Mouse (Mus musculus): ENCODE data around the gene Ece2. TPM values are rescaled to one million over a fixed set of nuclear protein-coding genes. Genes with fewer than 3 reads are reported as not detected.
A peak's percentile ranks its signal among the peaks of the same experiment; 100 is the strongest.

The Ece2 gene
- 0.61 and 0.89 TPM in 2 replicates for polyA plus RNA-seq (2015; fragmentation: Nextera tagmentation; extraction: Ambion mirVana)

DNA sequence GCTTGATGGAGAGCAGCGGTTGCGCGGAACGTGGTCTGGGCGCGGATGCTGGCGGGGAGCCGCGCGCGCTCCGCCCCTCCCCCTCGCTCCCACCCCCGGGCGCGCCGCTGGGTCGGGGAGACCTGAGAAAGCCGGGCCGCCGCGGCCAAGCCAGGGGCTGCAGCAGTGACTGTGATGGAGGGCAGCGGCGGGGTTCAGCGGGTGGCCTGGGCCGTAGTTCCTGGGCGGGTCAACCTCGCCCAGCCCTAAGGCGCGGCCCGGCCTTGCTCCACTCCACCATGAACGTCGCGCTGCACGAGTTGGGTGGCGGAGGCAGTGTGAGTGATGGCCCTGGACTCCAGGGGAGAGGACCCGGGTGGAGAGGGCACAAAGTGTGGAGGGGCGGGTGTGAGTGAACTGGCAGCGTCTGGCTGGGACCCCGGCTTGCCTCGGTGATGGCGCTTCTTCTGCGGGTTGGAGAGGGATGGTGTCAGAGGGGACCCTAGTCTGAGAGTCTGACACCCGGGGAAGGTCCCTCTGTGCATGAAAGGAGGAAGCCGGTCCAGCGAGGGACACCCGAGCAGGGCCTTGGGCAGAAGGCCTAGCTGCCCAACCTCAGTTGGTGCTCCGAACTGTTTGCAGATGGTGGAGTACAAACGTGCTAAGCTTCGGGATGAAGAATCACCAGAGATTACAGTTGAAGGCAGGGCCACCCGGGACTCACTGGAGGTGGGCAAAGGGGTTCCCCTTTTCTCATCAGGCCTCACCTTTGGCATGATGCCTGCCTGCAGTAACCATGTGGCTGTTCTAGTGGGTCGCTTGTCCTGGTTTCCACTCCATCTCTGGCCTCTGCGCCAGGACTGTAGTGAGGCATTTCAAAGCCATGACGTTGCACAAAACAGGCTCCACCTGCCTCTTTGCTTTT, at the start of gene Ece2:
Ece2 (plus strand) TSS at position 98 of the 904 bp plus-strand sequence.
- H3K27ac ChIP-seq (replicated peaks), result no peak within 1 kb of the TSS
- H3K9ac ChIP-seq (ENCODE audit: low read length), result peak within 1 kb of the TSS; percentile 48; the same call in 1 of the 2 replicates
- H3K4me3 ChIP-seq (ENCODE audit: low read depth, low read length), result peak within 1 kb of the TSS; percentile 39
- peak; percentile 60; the same call in 1 of the 2 replicates for ATAC-seq (ENCODE audit: low FRiP score, low TSS enrichment)
- H3K36me3 ChIP-seq (ENCODE audit: control insufficient read depth, insufficient read depth, low read length), result no peaks in the 10 kb centered on the region
- TF ChIP-seq EP300 (optimal IDR thresholded peaks at IDR 0.05) (no peak), CTCF (IDR thresholded peaks at IDR 0.05; ENCODE audit: low read depth) (no peak)
- H3K9me3 ChIP-seq (ENCODE audit: control insufficient read depth, low read length), result no peaks in the 10 kb centered on the region
- H3K4me2 ChIP-seq (replicated peaks; ENCODE audit: low read depth), result peak within 1 kb of the TSS; percentile 73
- DNase-seq (ENCODE audit: low spot score), result peak; percentile 41
- no peaks in the 10 kb centered on the region for H3K4me1 ChIP-seq (replicated peaks; ENCODE audit: control insufficient read depth, insufficient read depth)
- no peaks in the 10 kb centered on the region for H3K27me3 ChIP-seq (ENCODE audit: control insufficient read depth, insufficient read depth, low read length)
- 7% methylated on average over 49 of the region's 54 CpGs for WGBS

GRCm38 (mm10) chr16:20589366-20589938, 40.2 kb upstream of the Ece2 start, which contains the start of gene Vwa5b2:
Gene Vwa5b2 (plus strand): TSS chr16:20589471.
- H3K4me1 ChIP-seq (replicated peaks; ENCODE audit: control insufficient read depth, insufficient read depth), result no peaks in the 10 kb centered on the region; the same call in 1 of the 2 replicates
- peak within 1 kb of the TSS; percentile 48 for H3K4me3 ChIP-seq (ENCODE audit: low read depth, low read length)
- no peaks in the 10 kb centered on the region for H3K36me3 ChIP-seq (ENCODE audit: control insufficient read depth, insufficient read depth, low read length)
- H3K4me2 ChIP-seq (replicated peaks; ENCODE audit: low read depth), result peak within 1 kb of the TSS; percentile 79
- WGBS, result under 1% methylated on average over 24 of the region's 24 CpGs
- DNase-seq (ENCODE audit: low spot score) (no peak), ATAC-seq (ENCODE audit: low FRiP score, low TSS enrichment) (no peak; the same call in 1 of the 2 replicates)
- no peaks in the 10 kb centered on the region for H3K9me3 ChIP-seq (ENCODE audit: control insufficient read depth, low read length)
- no peak for TF ChIP-seq EP300 (optimal IDR thresholded peaks at IDR 0.05)
- no peak for TF ChIP-seq CTCF (IDR thresholded peaks at IDR 0.05; ENCODE audit: low read depth)
- peak within 1 kb of the TSS; percentile 45 for H3K9ac ChIP-seq (ENCODE audit: low read length)
- H3K27me3 ChIP-seq (ENCODE audit: control insufficient read depth, insufficient read depth, low read length), result peaks cover 5% of the 10 kb centered on the region; the same call in 1 of the 2 replicates
- no peak within 1 kb of the TSS for H3K27ac ChIP-seq (replicated peaks)

- Histone ChIP-seq H3K27ac (replicated peaks) (no peak overlapping the region), H3K4me1 (replicated peaks; ENCODE audit: control insufficient read depth, insufficient read depth) (no peaks in the 10 kb centered on the region; the same call in 1 of the 2 replicates), H3K36me3 (ENCODE audit: control insufficient read depth, insufficient read depth, low read length) (no peaks in the 10 kb centered on the region), H3K9me3 (ENCODE audit: control insufficient read depth, low read length) (no peaks in the 10 kb centered on the region), H3K9ac (ENCODE audit: low read length) (peak overlapping the region; percentile 45), H3K4me3 (ENCODE audit: low read depth, low read length) (peak overlapping the region; percentile 48), H3K27me3 (ENCODE audit: control insufficient read depth, insufficient read depth, low read length) (peaks cover 5% of the 10 kb centered on the region; the same call in 1 of the 2 replicates), H3K4me2 (replicated peaks; ENCODE audit: low read depth) (peak overlapping the region; percentile 79)
- TF ChIP-seq EP300 (optimal IDR thresholded peaks at IDR 0.05) (no peak), CTCF (IDR thresholded peaks at IDR 0.05; ENCODE audit: low read depth) (no peak; the same call in 1 of the 2 replicates)
- WGBS, result 1% methylated on average over 31 of the region's 39 CpGs
- ATAC-seq (ENCODE audit: low FRiP score, low TSS enrichment) (peak; percentile 72), DNase-seq (ENCODE audit: low spot score) (peak; percentile 48)
Measured at GRCm38 (mm10) chr16:20589939-20590679, 39.5 kb upstream of the Ece2 start.

- no peaks in the 10 kb centered on the region; the same call in 1 of the 2 replicates for H3K4me1 ChIP-seq (replicated peaks; ENCODE audit: control insufficient read depth, insufficient read depth)
- H3K27ac ChIP-seq (replicated peaks), result no peak overlapping the region
- ATAC-seq (ENCODE audit: low FRiP score, low TSS enrichment), result peak; percentile 27
- DNase-seq (ENCODE audit: low spot score), result no peak
- WGBS, result 1% methylated on average over 17 of the region's 17 CpGs
- peak overlapping the region; percentile 48 for H3K4me3 ChIP-seq (ENCODE audit: low read depth, low read length)
- no peaks in the 10 kb centered on the region for H3K9me3 ChIP-seq (ENCODE audit: control insufficient read depth, low read length)
- H3K36me3 ChIP-seq (ENCODE audit: control insufficient read depth, insufficient read depth, low read length), result no peaks in the 10 kb centered on the region
- no peak overlapping the region for H3K9ac ChIP-seq (ENCODE audit: low read length)
- peaks cover 5% of the 10 kb centered on the region; the same call in 1 of the 2 replicates for H3K27me3 ChIP-seq (ENCODE audit: control insufficient read depth, insufficient read depth, low read length)
- no peak for TF ChIP-seq EP300 (optimal IDR thresholded peaks at IDR 0.05)
- no peak for TF ChIP-seq CTCF (IDR thresholded peaks at IDR 0.05; ENCODE audit: low read depth)
- peak overlapping the region; percentile 79 for H3K4me2 ChIP-seq (replicated peaks; ENCODE audit: low read depth)
Measured at GRCm38 (mm10) chr16:20590680-20591038, 39.0 kb upstream of the Ece2 start.

GRCm38 (mm10) chr16:20591076-20591705, 38.4 kb upstream of the Ece2 start:
- TF ChIP-seq CTCF (IDR thresholded peaks at IDR 0.05; ENCODE audit: low read depth), result no peak
- TF ChIP-seq EP300 (optimal IDR thresholded peaks at IDR 0.05), result no peak
- DNase-seq (ENCODE audit: low spot score) (no peak), ATAC-seq (ENCODE audit: low FRiP score, low TSS enrichment) (0 out of 2 replicates have a peak, but pooled peaks have one; percentile 11)
- no peaks in the 10 kb centered on the region for H3K36me3 ChIP-seq (ENCODE audit: control insufficient read depth, insufficient read depth, low read length)
- no peak overlapping the region for H3K27ac ChIP-seq (replicated peaks)
- no peak overlapping the region for H3K4me2 ChIP-seq (replicated peaks; ENCODE audit: low read depth)
- no peaks in the 10 kb centered on the region for H3K9me3 ChIP-seq (ENCODE audit: control insufficient read depth, low read length)
- H3K27me3 ChIP-seq (ENCODE audit: control insufficient read depth, insufficient read depth, low read length), result peaks cover 5% of the 10 kb centered on the region; the same call in 1 of the 2 replicates
- 7% methylated on average over 48 of the region's 48 CpGs for WGBS
- 0 out of 2 replicates have a peak overlapping the region, but pooled peaks have one; percentile 6 for H3K4me3 ChIP-seq (ENCODE audit: low read depth, low read length)
- no peaks in the 10 kb centered on the region; the same call in 1 of the 2 replicates for H3K4me1 ChIP-seq (replicated peaks; ENCODE audit: control insufficient read depth, insufficient read depth)
- no peak overlapping the region for H3K9ac ChIP-seq (ENCODE audit: low read length)
